Mouse (Mus musculus) brown adipose tissue, adult 24 weeks (tissue): Measurements from ENCODE around the gene Hpd. TPM values are rescaled to one million over a fixed set of nuclear protein-coding genes. Genes with fewer than 3 reads are reported as not detected.
A peak's percentile ranks its signal among the peaks of the same experiment; 100 is the strongest.
"Not testable (repeated sequence)": the region's sequence is repeated elsewhere in the genome, so short reads cannot be mapped to it uniquely, and the experiment has no call there.

ENCODE experiments used
- H3K27ac ChIP-seq: fragments of 200-500 bp; replicated peaks from 2 replicates; pipeline ENCODE4 v1.5.1; 2012; ENCODE audit warnings: low read depth, mild to moderate bottlenecking, low read length
- H3K4me1 ChIP-seq: fragments of 200-500 bp; 2 replicates; pipeline ENCODE4 v1.6.1; 2012; ENCODE audit warnings: low read length, mixed read lengths; ENCODE audit not compliant: control insufficient read depth, insufficient read depth, insufficient read length
- H3K4me3 ChIP-seq: fragments of 200-500 bp; 2 replicates; pipeline ENCODE4 v1.5.1; 2012; ENCODE audit warnings: low read depth, mild to moderate bottlenecking, low read length, moderate library complexity; ENCODE audit not compliant: insufficient read depth
- polyA plus RNA-seq: library from polyadenylated mRNA; stranded (reverse); fragments of >200 nt; gene quantifications from 2 replicates; pipeline ENCODE4 v1.2.4, GENCODE M21; 2012; ENCODE audit not compliant: missing spikeins, insufficient read depth, insufficient read length

The Hpd gene
- 1.7 TPM in 2 replicates for polyA plus RNA-seq

DNA sequence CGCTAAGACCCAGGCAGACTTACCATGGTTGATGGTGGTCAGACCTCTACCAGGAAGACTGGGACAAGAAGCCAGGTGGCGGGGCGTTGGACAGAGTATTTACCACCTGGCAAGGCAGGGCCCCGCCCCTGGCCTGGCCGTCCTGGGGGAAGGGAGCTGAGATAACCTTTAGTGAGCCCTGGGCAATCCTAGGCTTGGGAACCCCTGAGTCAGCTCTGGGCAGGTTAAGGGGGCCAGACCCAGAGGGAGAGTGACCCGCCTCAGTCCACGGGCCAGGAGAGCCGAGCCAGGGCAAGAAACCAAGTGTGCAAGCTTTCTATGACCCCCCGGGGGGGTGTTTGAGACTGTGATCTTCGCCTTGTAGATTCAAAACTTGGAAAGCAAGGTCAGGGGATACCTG lies at the start of gene Hpd:
Hpd (minus strand) TSS at position 77 of the 400 bp plus-strand sequence.
- Histone ChIP-seq H3K4me1 (no peaks in the 10 kb centered on the region), H3K4me3 (no peak within 1 kb of the TSS), H3K27ac (no peak within 1 kb of the TSS)

DNA sequence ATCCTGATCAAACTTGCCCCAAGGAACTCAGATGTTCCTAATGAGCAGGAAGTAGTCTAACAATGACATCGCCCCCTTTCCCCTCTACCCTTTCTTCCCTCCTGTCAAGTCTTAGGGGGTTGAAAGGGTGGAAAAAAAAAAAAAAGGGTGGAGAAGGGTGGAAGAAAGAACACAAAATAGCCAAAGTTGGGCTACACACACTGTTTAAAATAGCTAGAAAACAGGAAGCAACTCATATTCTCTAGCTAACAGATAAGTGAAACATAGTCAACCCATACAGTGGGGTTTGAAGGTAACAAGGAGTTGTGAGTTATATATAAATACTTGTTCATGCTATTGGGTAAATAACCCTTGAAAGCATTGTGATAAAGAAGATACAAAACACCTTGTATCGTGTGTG lies 49.7 kb upstream of the Hpd start:
- Histone ChIP-seq H3K4me3 (no peak overlapping the region), H3K27ac (no peak overlapping the region), H3K4me1 (peaks cover 7% of the 10 kb centered on the region)

DNA sequence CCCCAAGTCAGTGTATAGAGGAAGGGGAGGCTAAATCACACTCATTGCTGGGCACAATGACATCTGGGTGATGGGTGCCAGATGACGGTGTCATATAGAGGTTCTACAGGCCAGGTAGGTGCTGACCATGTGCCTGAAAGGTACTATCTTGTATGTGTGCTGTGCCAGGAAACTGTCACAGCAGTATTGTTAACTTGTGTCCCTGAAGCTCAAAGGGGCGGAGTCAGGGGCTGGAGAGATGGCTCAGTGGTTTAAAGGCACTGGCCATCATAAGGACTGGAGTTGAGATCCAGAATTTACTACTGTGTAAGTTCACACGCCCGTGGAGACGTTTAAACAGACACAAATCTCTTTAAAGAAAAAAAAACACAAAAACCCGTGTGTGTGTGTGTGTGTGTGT lies 46.8 kb upstream of the Hpd start:
- Histone ChIP-seq H3K27ac (no peak overlapping the region), H3K4me3 (peak overlapping the region; percentile 28; the same call in 1 of the 2 replicates), H3K4me1 (peaks cover 7% of the 10 kb centered on the region)

DNA sequence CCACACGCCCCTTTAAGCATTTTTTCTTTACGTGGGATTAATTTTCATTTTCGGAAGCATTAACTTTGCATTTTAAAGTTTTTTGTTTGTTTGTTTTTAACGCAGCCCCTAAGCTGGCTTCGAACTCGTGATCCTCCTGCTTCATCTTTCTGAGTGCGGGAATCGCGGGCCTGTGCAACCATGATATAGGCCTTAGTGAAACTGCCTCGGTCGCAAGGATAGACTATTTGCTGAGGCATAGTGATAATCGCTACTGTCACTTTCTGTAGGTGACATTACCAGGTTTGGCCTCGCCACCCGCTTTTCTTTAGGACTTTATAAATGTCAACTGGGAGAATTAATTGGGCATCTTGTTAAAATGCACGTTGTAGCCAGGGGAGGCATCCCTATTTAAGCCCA lies 46.0 kb upstream of the Hpd start:
- Histone ChIP-seq H3K4me1 (peaks cover 7% of the 10 kb centered on the region), H3K4me3 (peak overlapping the region; percentile 98), H3K27ac (no peak overlapping the region)

DNA sequence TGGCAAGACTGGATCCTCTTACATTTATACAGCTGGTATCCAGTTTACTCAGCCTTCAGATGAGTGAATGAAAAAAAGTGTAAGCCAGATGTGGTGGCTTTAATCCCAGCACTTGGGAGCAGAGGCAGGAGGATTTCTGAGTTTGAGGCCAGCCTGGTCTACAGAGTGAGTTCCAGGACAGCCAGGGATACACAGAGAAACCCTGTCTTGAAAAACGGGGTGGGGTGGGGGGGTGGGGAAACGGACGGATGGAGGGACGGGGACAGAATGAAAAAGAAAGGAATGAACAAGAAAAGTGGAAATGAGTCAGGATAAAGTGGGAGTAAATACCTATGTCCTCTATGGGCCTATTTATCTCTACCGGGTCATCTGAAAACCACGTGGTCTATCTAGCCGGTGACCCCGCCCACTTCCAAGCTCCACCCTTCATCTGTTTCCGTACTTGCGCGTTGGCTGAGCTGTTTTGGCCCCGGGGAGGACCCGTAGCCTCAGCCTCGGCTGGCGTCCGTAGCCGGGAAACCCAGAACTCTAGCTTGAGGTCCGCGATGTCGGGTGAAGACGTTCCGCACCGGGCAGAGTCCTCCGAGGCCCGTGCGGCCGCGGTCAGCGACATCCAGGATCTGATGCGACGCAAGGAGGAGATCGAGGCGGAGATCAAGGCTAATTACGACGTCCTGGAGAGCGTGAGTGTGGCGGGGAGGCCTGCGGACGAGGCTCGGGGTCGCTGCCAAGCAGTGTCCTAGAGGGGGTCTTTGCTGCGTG lies 45.4 kb upstream of the Hpd start:
- H3K4me1 ChIP-seq = peaks cover 7% of the 10 kb centered on the region
- peak overlapping the region; percentile 98 for H3K4me3 ChIP-seq
- no peak overlapping the region for H3K27ac ChIP-seq

DNA sequence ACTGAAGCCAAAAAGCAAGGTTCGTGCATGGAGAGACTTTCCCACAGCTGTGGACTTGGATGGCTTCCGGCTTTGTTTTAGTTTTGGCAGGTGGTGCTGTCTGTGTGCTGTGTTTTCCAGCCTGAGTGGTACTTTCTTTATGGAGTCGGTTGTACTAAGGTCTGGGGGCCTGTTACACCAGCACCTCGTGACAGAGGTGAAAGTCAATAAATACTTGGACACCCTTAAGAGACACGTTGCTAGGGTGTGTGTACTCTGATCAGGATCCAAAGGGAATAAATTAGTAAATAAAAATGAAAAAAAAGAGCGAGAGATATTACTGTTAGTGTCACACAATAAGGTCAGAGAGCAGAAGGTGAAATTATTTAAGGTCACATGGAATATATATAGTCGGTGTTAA lies 44.3 kb upstream of the Hpd start:
- H3K4me3 ChIP-seq = no peak overlapping the region
- H3K27ac ChIP-seq = no peak overlapping the region

DNA sequence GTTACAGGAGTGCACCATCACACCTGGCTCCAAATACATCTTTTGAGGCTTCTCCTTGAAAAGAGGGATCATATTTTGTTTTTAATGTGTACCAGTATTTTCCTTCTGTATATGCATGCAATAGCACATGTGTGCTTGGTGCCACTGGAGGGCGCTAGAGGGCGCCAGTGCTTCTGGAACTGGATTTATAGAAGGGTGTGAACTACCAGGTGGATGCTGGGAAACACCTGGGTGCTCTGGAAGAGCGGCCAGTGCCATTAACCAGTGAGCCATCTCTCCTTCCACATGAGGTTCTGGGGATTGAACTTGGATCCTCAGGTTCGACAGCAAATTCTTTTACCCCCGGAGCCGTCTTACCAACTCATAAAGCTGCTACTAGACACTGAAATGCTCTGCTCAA lies 41.3 kb upstream of the Hpd start:
- H3K4me1 ChIP-seq, H3K4me3 ChIP-seq, H3K27ac ChIP-seq: not testable (repeated sequence)

More for the DNA sequence above, 44.3 kb upstream of the Hpd start:
- peaks cover 7% of the 10 kb centered on the region for H3K4me1 ChIP-seq

DNA sequence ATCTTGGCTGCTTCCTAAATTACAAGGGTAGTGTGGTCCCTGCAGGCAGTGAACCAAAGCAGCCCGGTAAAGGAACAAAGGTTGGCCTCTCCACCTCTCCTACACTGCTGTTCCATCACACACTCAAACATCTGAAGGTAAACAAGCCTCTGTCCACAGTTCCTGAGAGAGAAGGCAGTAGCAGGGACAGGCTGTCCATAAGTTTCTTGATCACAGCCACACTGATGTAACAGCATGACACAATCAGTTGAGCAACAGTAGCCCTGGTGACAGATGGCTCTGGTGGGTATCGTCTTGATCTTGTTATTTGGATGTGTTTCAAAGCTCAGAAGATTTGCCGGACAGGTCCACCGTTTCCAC lies 40.5 kb upstream of the Hpd start:
- no peak overlapping the region for H3K4me3 ChIP-seq
- no peaks in the 10 kb centered on the region for H3K4me1 ChIP-seq
- H3K27ac ChIP-seq = no peak overlapping the region

DNA sequence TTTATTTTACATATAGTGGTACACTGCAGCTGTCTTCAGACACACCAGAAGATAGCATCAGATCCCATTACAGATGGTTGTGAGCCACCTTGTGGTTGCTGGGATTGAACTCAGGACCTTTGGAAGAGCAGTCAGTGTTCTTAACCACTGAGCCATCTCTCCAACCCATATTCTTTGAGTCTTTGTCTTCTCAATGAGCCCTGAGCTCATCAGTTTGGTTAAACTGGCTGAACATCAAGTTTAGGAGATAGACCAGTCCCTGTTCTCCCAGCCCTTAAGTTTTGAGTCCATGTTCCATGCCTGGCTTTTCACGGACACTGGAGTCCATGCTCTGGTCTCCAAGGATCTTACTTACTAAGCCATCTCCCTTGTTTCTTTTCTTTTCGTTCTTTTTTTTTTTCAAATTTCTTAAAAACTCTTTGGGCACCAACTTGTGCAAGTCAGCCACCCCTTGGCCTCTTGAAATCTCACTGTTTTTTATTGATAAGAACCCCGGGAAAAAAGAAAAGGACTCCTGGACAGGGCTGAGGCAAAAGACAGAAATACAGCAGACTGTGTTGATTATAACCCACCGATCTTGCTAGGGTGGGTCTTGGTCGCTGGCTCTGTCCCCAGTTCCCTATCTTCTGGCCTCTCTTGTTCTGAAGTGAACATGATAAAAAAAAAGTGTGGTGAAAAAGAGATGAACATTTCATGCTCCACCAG lies 40.0 kb upstream of the Hpd start:
- not testable (repeated sequence) for H3K4me3 ChIP-seq, H3K4me1 ChIP-seq, H3K27ac ChIP-seq

DNA sequence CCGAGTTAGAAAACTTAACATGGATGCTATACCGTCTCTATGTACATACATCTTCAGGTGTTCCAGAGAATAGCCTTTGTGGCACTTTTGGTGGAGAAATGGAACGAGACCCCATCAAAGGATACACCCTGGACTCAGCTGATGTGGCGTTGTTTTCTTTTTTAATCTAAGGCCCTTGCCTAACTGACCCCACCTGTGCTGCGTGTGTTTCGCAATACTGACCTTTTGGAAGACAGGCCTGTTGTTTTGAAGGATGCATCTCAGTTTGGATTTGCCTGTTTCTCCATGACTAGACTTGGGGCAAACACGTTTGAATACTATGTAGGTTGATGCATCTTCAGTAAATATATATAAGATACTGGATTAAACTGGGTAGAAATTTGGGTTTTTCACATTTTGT lies 21.1 kb upstream of the Hpd start:
- not testable (repeated sequence) for H3K4me1 ChIP-seq, H3K4me3 ChIP-seq, H3K27ac ChIP-seq

DNA sequence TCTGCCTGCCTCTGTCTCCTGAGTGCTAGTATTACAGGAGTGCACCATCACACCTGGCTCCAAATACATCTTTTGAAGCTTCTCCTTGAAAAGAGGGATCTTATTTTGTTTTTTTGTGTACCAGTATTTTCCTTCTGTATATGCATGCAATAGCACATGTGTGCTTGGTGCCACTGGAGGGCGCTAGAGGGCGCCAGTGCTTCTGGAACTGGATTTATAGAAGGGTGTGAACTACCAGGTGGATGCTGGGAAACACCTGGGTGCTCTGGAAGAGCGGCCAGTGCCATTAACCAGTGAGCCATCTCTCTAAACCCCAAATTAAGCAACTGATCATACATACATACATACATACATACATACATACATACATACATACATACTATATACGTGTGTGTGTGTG lies 20.2 kb upstream of the Hpd start:
- H3K4me3 ChIP-seq, H3K4me1 ChIP-seq, H3K27ac ChIP-seq: not testable (repeated sequence)

DNA sequence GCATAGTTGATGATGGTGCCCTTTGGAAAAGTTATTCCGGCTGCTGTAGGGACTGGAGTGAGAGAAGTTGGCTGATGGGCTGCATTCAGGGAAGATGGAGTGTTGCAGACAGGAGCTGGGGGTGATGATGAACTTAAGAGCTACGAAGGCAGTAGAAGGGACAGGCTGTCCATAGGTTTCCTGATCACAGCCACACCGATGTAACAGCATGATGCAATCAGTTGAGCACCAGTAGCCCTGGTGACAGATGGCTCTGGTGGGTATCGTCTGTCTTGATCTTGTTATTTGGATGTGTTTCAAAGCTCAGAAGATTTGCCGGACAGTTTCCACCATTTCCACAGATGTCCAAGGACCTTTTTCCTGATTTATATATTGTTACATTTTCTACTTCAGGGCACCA lies 19.5 kb upstream of the Hpd start:
- Histone ChIP-seq H3K4me1 (no peaks in the 10 kb centered on the region), H3K4me3 (no peak overlapping the region), H3K27ac (no peak overlapping the region)

DNA sequence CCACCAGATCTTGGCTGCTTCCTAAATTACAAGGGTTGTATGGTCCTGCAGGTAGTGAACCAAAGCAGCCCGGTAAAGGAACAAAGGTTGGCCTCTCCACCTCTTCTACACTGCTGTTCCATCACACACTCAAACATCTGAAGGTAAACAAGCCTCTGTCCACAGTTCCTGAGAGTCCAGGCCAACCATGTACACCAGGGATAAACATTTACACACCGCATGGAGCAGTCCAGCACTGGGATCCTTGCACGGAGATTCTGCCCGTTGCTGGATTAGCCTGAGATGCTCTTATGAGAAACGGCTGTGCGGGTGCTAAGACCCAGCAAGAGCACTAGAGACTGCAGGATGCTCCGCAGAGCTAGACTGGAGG lies 19.0 kb upstream of the Hpd start:
- Histone ChIP-seq H3K4me1 (no peaks in the 10 kb centered on the region), H3K4me3 (no peak overlapping the region), H3K27ac (no peak overlapping the region)

DNA sequence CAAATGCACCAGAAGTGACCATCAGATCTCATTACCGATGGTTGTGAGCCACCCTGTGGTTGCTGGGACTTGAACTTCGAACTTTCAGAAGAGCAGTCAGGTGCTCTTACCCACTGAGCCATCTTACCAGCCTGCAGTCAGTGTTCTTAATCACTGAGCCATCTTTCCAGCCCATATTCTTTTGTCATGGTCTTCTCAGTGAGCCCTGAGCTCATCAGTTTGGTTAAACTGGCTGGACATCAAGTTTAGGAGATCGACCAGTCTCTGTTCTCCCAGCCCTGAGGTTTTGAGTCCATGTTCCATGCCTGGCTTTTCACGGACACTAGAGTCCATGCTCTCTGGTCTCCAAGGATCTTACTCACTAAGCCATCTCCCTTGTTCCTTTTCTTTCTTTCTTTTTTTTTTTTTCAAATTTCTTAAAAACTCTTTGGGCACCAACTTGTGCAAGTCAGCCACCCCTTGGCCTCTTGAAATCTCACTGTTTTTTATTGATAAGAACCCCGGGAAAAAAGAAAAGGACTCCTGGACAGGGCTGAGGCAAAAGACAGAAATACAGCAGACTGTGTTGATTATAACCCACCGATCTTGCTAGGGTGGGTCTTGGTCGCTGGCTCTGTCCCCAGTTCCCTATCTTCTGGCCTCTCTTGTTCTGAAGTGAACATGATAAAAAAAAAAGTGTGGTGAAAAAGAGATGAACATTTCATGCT lies 18.4 kb upstream of the Hpd start:
- not testable (repeated sequence) for H3K4me3 ChIP-seq, H3K27ac ChIP-seq, H3K4me1 ChIP-seq

DNA sequence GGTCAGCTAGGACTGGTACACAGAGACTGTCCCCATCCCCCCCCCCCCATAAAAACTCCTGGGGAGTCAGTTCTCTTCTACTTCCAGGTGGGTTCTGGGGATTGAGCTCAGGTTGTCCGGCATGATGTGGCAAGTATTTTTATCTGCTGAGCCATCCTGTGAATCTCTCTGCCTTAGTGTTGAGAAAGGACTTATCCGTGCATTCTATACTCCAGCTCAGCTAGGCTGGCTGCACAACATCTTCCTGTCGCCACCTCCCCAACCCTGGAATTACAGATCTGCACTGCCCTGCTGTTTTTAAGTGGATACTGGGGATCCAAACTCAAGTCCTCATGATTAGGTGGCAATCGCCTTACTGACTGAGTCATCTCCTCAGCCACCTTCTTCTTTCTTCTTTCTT lies 16.0 kb upstream of the Hpd start:
- H3K4me1 ChIP-seq = no peaks in the 10 kb centered on the region
- H3K4me3 ChIP-seq = no peak overlapping the region
- no peak overlapping the region for H3K27ac ChIP-seq

DNA sequence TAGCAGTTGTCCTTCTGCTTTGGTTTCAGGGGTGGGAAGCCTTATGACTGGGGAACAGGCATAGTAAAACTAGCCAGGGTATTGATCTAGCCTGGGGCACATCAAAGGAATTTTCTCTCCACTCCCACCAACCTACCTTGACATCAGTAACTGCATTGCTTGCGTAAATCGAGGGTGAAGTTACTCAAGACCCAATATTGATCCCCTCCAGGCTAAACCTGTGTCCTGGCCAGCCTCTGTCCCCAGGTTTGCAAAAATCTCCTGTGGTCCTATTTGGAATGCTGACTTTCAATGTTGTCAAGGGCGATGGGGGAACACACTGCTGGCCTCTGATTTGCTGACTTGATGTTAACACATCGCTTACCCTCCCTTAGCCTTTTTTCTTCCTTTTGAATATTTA lies 14.2 kb upstream of the Hpd start:
- Histone ChIP-seq H3K4me1 (no peaks in the 10 kb centered on the region), H3K27ac (no peak overlapping the region)

More for the DNA sequence above, 14.2 kb upstream of the Hpd start:
- no peak overlapping the region for H3K4me3 ChIP-seq
